Mouse (Mus musculus): Measurements from ENCODE around the gene Etfrf1.

DNA sequence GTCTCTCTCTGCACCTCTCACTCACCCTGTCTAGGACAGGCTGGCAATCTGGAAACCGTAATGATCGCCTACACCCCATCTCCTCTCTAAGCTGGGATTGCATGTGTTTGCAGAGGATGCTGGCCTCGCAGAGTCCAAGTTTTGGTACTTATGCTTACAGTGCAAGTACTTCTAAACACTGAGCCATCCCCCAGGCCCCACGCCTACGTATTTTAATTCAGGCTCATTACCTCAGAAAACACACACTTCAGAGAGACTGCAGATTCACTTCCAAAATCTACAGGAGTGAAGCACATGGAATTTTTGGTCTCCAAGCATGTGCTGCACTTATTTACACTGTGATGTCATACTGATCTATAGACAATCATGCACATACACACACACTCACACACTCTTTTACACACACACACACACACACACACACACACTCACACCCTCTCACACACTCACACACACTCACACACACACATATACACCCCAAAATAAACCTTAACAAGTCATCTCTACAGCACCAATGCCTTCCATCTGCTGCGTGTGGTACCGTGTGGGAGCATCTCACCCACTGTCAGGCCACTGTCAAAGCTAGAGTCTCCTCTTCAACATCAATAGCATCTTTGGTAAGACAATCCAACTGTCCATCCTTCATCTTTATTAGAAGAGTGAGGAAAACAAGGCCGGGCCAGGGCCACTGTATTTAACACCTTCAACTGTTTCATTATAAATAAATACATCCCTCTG is 12.8 kb upstream of the Etfrf1 start:
- TF ChIP-seq CTCF (IDR thresholded peaks at IDR 0.05; ENCODE audit: insufficient read depth, low read depth, low read length) = no peak
- no peak for TF ChIP-seq POLR2A (IDR thresholded peaks at IDR 0.05; ENCODE audit: insufficient read depth, low read depth, low read length)

Measured in olfactory bulb, adult 2 months (tissue).